Mouse (Mus musculus): ENCODE results near the gene St5.

The St5 gene

GRCm38 (mm10) chr7:109563775-109564362 is 139.5 kb downstream of the St5 start:
- no peak for DNase-seq

DNA sequence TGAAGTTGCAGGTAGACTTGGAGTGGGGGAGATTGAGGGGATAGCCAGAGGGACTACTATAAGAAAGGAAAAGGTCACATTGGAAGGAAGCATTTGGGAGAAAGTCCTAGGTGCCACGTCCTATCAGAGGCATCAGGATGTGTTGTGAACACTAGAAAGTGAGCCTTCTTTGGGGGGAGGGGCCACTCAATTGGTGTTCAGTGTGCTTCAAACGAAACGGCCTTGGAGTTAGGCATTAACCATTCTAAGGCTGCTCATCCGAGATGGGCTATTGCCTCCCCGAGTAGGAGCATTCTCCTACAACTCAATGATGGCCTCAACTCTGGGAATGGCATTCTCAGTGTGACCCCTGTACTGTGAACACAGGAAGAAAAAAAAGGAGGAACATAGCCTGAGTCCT is 140.7 kb downstream of the St5 start:
- no peak for DNase-seq

DNA sequence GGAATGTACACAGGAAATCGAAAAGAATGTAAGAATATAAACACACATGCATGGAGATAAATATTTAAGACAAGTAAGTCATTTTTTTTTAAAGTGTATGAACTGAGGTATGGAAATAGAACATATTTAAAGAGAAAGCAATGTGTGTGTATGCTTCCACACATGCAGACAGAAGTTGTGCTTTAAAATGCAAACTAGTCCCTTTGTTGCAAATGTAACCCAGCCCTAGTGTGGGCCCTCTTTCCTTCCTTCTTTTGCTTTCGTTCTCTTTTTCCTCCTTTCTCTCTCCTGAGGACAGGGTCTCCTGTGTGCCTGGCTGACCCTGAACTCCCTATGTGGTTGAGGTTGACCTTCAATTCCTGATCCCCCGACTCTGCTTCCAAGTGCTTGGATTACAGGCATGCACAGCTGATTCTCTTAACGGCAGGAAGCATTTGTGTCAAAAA is 141.2 kb downstream of the St5 start:
- DNase-seq: no peak

DNA sequence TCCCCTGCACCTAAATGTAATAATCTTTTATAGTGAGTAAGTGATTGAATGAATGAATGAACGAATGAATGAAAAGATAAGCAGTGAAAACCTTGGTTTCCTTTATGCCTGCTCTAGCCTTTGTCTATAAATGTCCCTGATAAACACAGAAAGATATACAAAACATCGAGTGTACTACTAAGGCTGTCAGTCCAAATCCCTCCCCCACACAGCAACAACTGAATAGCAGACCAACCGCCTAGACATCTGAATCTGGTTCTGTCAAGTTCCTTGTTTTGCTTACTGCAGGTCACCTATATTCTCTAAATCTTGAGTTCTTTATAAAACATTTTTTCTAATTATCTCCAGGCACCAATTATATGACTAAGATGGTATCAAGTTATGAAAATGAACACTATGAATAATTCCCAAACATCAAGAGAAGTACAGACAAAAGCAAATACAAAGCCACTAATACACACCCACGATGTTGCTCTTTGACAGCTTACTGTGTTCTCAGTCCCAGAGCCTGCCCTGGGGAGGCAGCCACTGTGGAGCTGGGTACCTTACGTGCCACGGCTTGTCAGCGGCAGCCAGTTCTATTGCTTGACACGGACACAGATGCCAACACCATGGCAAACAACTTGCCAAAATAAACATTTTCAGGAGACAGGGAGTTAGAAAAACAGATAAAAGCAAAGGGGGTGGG is 141.8 kb downstream of the St5 start:
- DNase-seq: no peak

DNA sequence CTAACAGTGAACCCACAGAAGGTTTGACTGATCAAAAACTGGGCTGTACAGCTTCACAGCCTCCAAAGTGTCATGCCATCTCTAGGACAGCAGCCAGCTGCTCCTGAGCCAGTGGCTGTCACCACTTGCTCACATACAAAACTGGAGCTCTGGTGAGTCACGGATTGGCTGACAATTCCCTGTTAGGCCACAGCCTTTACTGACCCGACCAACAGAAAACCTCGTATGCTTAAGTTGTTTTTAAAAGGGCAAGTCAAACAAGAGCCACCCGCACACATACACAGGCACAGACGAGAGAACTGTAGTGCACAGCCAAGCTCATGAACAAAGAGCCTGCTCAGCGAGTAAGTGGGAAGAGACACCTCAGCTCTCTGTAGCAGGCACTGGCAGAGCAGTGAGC is 143.9 kb downstream of the St5 start:
- DNase-seq: no peak

DNA sequence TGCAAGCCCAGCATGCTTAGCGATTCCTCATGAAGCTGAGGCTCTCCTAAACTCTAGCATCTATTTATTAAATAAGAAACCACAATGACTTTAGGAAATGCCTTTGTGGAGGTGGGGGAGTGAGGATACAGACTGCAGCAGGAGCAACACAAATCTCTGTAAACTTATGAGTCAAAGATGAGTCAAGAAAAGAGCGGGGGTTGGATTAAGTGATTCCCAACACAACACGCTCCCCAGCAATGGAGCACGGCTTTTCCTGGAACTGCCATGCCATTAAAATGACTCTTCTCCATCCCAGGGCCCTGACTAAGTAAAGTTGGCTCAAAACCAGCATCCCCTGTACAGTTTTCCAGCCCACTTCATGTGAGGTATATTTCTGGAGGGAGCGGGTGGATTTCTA is 156.7 kb downstream of the St5 start:
- DNase-seq: no peak

DNA sequence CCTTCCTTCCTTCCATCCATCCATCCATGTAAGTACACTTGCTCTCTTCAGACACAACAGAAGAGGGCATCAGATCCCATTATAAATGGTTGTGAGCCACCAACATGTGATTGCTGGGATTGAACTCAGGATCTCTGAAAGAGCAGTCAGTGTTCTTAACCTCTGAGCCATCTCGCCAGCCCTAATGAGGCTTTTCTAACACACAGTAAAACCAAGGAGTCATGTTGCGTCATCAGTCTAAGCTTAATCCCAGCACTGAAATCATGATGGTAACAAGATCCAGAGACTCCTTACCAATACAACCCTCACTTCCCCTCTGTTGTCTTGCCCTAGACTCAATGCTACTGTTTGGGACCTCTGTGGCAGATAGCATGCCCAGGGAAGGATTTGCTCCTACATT is 157.2 kb downstream of the St5 start:
- no peak for DNase-seq

DNA sequence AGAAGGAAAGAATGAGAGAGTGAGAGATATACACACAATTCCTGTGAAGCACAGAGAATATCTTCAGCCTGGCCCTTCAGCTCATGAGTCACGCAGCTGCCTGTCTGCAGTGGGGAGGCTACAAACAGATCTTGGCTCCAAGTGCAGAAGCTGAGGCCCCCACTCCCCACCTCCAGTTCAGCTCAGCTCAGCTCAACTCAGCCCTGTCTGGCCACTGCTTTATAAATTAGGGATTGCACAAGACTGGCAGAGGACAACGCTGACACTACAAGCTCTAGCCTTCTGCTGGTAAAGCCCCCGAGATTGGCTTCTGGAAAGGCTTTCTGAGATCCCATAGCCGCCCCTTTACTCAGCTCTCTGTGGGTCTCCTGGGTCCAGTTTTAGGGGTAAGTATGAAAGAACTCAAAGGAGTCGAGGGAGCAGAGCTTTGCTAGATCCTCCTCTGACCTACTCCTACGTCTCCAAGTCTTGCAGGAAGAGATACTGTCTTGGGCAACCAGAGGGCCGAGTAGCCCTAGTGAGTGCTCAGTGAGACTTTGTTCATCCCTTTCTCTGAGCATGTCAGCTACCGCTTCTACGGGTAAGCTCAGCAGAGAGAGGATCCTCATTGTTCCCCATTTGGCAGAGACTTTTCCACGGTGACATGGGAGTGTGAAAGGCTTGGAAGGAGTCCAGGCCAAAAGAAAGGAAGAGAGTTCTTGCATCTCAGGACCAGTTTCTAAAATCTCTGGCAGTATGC is 158.0 kb downstream of the St5 start:
- DNase-seq: no peak

GRCm38 (mm10) chr7:109544792-109545191 is 158.6 kb downstream of the St5 start:
- no peak for DNase-seq

GRCm38 (mm10) chr7:109542364-109542628 is 161.1 kb downstream of the St5 start:
- no peak for DNase-seq

GRCm38 (mm10) chr7:109541609-109542363 is 161.6 kb downstream of the St5 start:
- no peak for DNase-seq

- DNase-seq: no peak
These were observed 162.5 kb downstream of the St5 start for GRCm38 (mm10) chr7:109540902-109541301.

- DNase-seq: peak; percentile 53
These were observed 166.9 kb downstream of the St5 start for GRCm38 (mm10) chr7:109536451-109536946.

DNA sequence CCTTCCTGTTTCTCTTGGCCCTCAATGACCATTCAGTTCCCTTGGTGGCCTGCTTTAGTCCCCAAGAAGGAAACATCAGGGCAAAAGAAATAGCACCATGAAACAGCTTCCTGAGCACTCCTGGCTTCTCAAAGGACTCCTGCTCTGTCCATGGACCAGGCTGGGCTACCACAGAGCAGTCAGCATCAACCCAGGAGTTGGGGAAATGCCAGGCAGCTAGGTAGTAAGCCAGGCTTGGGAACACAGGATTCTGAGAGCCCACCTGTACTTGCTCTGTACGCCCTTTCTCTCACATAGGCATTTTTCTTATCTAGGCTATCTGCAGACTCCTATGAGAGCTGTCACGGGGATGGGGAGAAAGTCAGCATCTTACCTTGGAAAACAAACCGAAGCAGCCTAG is 168.5 kb downstream of the St5 start:
- no peak for DNase-seq

- no peak for DNase-seq
These were observed 169.5 kb downstream of the St5 start for GRCm38 (mm10) chr7:109533888-109534287.

- DNase-seq: no peak
These were observed 170.3 kb downstream of the St5 start for GRCm38 (mm10) chr7:109533129-109533528.

- DNase-seq: no peak
These were observed 170.7 kb downstream of the St5 start for GRCm38 (mm10) chr7:109532691-109533090.

- DNase-seq: no peak
These were observed 171.9 kb downstream of the St5 start for GRCm38 (mm10) chr7:109531501-109531900.

GRCm38 (mm10) chr7:109529741-109530140 is 173.7 kb downstream of the St5 start:
- no peak for DNase-seq

DNA sequence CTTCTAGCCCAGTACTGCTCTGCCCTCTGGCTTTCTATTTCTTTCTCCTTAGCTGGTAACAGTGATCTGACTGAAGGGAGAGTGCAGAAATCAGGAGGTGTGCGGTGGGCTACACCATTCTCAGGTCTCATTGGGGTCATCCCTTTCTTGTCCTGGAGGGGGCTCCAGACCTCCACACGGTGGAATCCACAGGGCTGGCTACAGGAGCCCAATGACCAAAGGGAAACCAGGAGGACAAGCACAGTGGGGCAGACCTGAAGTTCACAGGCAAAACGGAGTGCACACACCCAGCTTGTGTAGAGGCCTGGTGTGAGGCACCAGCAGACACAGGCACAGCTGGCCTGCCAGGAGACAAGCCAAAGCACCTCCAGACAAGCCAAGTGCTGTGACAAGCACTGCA is 175.0 kb downstream of the St5 start:
- peak; percentile 44 for DNase-seq

GRCm38 (mm10) chr7:109527536-109527935 is 175.9 kb downstream of the St5 start:
- DNase-seq: no peak

- DNase-seq: no peak
These were observed 177.4 kb downstream of the St5 start for GRCm38 (mm10) chr7:109525740-109526663.

Measured in cerebellum, adult 11 months (tissue).